Comparison of ENCODE assay signal across 31 mouse cellular contexts in the genomic region with DNA sequence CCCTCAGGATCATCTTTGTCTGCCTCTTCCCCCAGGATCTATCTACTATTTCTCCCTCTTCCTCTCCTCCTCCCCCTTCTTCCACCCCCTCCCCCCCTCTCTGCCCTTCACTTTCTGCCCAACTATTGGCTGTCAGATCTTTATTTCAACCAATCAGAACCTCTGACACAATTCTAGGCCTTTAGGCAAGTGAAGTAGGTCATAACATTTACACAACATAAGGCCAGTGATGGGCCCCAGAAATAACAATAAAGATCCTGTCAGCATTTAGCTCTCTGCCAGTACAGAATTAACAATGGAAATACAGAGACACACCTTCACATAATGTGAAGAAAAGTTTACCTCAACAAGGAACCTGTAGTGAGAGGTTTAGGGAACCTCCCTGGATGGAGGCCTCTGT. TPM values are rescaled to one million over a fixed set of nuclear protein-coding genes. Genes with fewer than 3 reads are reported as not detected.
DNase-seq lines count a peak whose midpoint lies in the region; ATAC-seq and TF ChIP-seq lines count a peak whose summit lies in the region.
"Had no signal": no experiment of that assay in that cellular context is flagged by ENCODE, and none has a peak within 500 bp of the region (broad histone marks: within the 10 kb centered on the region; RNA-seq: fewer than 3 reads in every experiment).

No protein-coding gene starts in this region.

- H3K4me2 ChIP-seq in limb, embryonic 13.5 days (replicated peaks): no peak overlapping the region
- no peak overlapping the region for H3K4me2 ChIP-seq in heart, embryonic 12.5 days
- H3K4me2 ChIP-seq: embryonic facial prominence, embryonic 13.5 days; forebrain, embryonic 12.5 days; forebrain, embryonic 15.5 days; heart, embryonic 11.5 days; heart, embryonic 15.5 days; hindbrain, embryonic 15.5 days had no signal

- H3K27ac ChIP-seq in limb, embryonic 13.5 days: peak overlapping the region; percentile 44; the same call in 1 of the 2 replicates
- H3K27ac ChIP-seq in limb, embryonic 10.5 days: no peak overlapping the region
- H3K27ac ChIP-seq in heart, embryonic 12.5 days (ENCODE audit: poor library complexity, severe bottlenecking): no peak overlapping the region
- H3K27ac ChIP-seq: embryonic facial prominence, embryonic 10.5 days; embryonic facial prominence, embryonic 13.5 days; forebrain, embryonic 12.5 days; forebrain, embryonic 15.5 days; heart, embryonic 15.5 days; hindbrain, embryonic 15.5 days had no signal

- no peak for TF ChIP-seq CTCF in E14TG2a.4 (conservative IDR thresholded peaks at IDR 0.05; ENCODE audit: low read length)

- no peaks in the 10 kb centered on the region for H3K9me3 ChIP-seq in limb, embryonic 13.5 days
- H3K9me3 ChIP-seq in limb, embryonic 10.5 days (replicated peaks): no peaks in the 10 kb centered on the region
- no peaks in the 10 kb centered on the region for H3K9me3 ChIP-seq in E14TG2a.4 (ENCODE audit: low read length)
- no peaks in the 10 kb centered on the region; the same call in 1 of the 2 replicates for H3K9me3 ChIP-seq in heart, embryonic 12.5 days (replicated peaks)
- H3K9me3 ChIP-seq: embryonic facial prominence, embryonic 10.5 days; embryonic facial prominence, embryonic 13.5 days; forebrain, embryonic 12.5 days; forebrain, embryonic 15.5 days; G1E; heart, embryonic 15.5 days; hindbrain, embryonic 15.5 days had no signal

- no peaks in the 10 kb centered on the region for H3K27me3 ChIP-seq in limb, embryonic 13.5 days
- H3K27me3 ChIP-seq in limb, embryonic 10.5 days (ENCODE audit: low read depth, poor library complexity, severe bottlenecking): no peaks in the 10 kb centered on the region
- H3K27me3 ChIP-seq in E14TG2a.4 (ENCODE audit: insufficient read depth, low read length): no peaks in the 10 kb centered on the region
- no peaks in the 10 kb centered on the region for H3K27me3 ChIP-seq in heart, embryonic 12.5 days (replicated peaks)
- H3K27me3 ChIP-seq: CH12.LX; embryonic facial prominence, embryonic 13.5 days; forebrain, embryonic 12.5 days; forebrain, embryonic 15.5 days; heart, embryonic 15.5 days; hindbrain, embryonic 15.5 days; Patski had no signal

- no peak for DNase-seq in limb, embryonic 10.5 days (ENCODE audit: low spot score)
- DNase-seq in ES-CJ7 (ENCODE audit: low read depth, low spot score) (peak; percentile 86), ZHBTc4 (ENCODE audit: low read depth, low spot score) (peak; percentile 91)
- no peak for DNase-seq in gastrocnemius, postnatal 4 days (ENCODE audit: low spot score in 2 of 2)
- DNase-seq: adrenal gland, postnatal 10 days; adrenal gland, postnatal 36 days; B cell, adult 2 months; cerebellum, adult 11 months; cerebellum, adult 8-10 months; cerebellum, postnatal 36 days; embryo, embryonic 11 days; gastrocnemius, postnatal 10 days; gastrocnemius, postnatal 36 days; heart, adult 11 months; heart, postnatal 10 days; heart, postnatal 36 days had no signal

- no peaks in the 10 kb centered on the region for H3K36me3 ChIP-seq in limb, embryonic 13.5 days
- H3K36me3 ChIP-seq in limb, embryonic 10.5 days: no peaks in the 10 kb centered on the region
- no peaks in the 10 kb centered on the region for H3K36me3 ChIP-seq in E14TG2a.4 (ENCODE audit: insufficient read depth, low read length)
- no peaks in the 10 kb centered on the region for H3K36me3 ChIP-seq in heart, embryonic 12.5 days
- H3K36me3 ChIP-seq: embryonic facial prominence, embryonic 10.5 days; embryonic facial prominence, embryonic 13.5 days; forebrain, embryonic 12.5 days; forebrain, embryonic 15.5 days; G1E; heart, embryonic 15.5 days; hindbrain, embryonic 15.5 days had no signal

- H3K4me1 ChIP-seq in limb, embryonic 13.5 days: peaks cover 16% of the 10 kb centered on the region
- peaks cover 34% of the 10 kb centered on the region for H3K4me1 ChIP-seq in limb, embryonic 10.5 days
- H3K4me1 ChIP-seq in E14TG2a.4 (replicated peaks; ENCODE audit: low read depth, low read length): peaks cover 40% of the 10 kb centered on the region
- peaks cover 9% of the 10 kb centered on the region for H3K4me1 ChIP-seq in heart, embryonic 12.5 days (replicated peaks)
- H3K4me1 ChIP-seq: forebrain, embryonic 15.5 days; heart, embryonic 15.5 days; hindbrain, embryonic 15.5 days had no signal

- no peak overlapping the region for H3K9ac ChIP-seq in limb, embryonic 13.5 days
- H3K9ac ChIP-seq in heart, embryonic 12.5 days: no peak overlapping the region
- H3K9ac ChIP-seq: embryonic facial prominence, embryonic 13.5 days; forebrain, embryonic 12.5 days; forebrain, embryonic 15.5 days; heart, embryonic 15.5 days; hindbrain, embryonic 15.5 days had no signal

- no peak overlapping the region for H3K4me3 ChIP-seq in limb, embryonic 13.5 days
- H3K4me3 ChIP-seq in limb, embryonic 10.5 days: no peak overlapping the region
- H3K4me3 ChIP-seq in E14TG2a.4 (replicated peaks; ENCODE audit: low read length): peak overlapping the region; percentile 43
- H3K4me3 ChIP-seq in heart, embryonic 12.5 days: no peak overlapping the region
- H3K4me3 ChIP-seq: embryonic facial prominence, embryonic 10.5 days; embryonic facial prominence, embryonic 13.5 days; erythroblast, embryonic 14.5 days; forebrain, embryonic 12.5 days; forebrain, embryonic 15.5 days; heart, embryonic 15.5 days; hindbrain, embryonic 15.5 days had no signal

- ATAC-seq in limb, embryonic 13.5 days (ENCODE audit: low FRiP score, low read depth): no peak
- no peak for ATAC-seq in heart, embryonic 12.5 days (ENCODE audit: insufficient number of reproducible peaks, low FRiP score)
- ATAC-seq: forebrain, embryonic 15.5 days; intestine, postnatal 0 days; Patski had no signal

RNA-seq across cellular contexts. Expression of a gene that starts 13.6 kb away (rescaled TPM):
- polyA plus RNA-seq in limb, embryonic 13.5 days (2015; fragmentation: Nextera tagmentation; extraction: Ambion mirVana): 17.4 and 20.3 TPM in 2 replicates
- 13.5 and 13.6 TPM in 2 replicates for polyA plus RNA-seq in limb, embryonic 10.5 days (2016; fragmentation: Nextera tagmentation; extraction: Ambion mirVana)
- 51.4 and 56.0 TPM in 2 replicates for polyA plus RNA-seq in heart, embryonic 12.5 days (2016; fragmentation: Nextera tagmentation; extraction: Ambion mirVana)
- total RNA-seq in gastrocnemius, postnatal 4 days (2021): 10 to 100 TPM; 61.0 to 67.1 TPM
- total RNA-seq: CH12.LX had no signal
- polyA plus RNA-seq: G1E had no signal

Comparison
In these comparisons a context has a peak if more than half of its experiments do, and no peak if none do; other contexts are left out.
1. DNase-seq: peak in ES-CJ7 (single experiment) and ZHBTc4 (single experiment); none in limb, embryonic 10.5 days (single experiment) and gastrocnemius, postnatal 4 days (0 of 2).